Mouse (Mus musculus) lung, adult 2 months (tissue): ENCODE data around the gene Mtrf1. TPM values are rescaled to one million over a fixed set of nuclear protein-coding genes. Genes with fewer than 3 reads are reported as not detected.
A peak's percentile ranks its signal among the peaks of the same experiment; 100 is the strongest.

Source experiments
- DNase-seq: peaks from one replicate; pipeline ENCODE4 v3.0.0; 2022
- H3K4me1 ChIP-seq: fragments of 200-500 bp; 2 replicates; pipeline ENCODE4 v1.6.1; 2011; ENCODE audit warnings: low read length; ENCODE audit not compliant: control insufficient read depth, insufficient read depth
- H3K4me3 ChIP-seq: fragments of 200-500 bp; replicated peaks from 2 replicates; pipeline ENCODE3; 2011; ENCODE audit warnings: low read depth, mild to moderate bottlenecking, control low read depth, low read length; ENCODE audit errors: extremely low read depth
- CTCF ChIP-seq: fragments of 200-500 bp; IDR thresholded peaks from 2 replicates; pipeline ENCODE4 v1.5.1; 2011; ENCODE audit warnings: mild to moderate bottlenecking, low read length, control low read depth; ENCODE audit not compliant: insufficient read depth
- POLR2A ChIP-seq: fragments of 200-500 bp; IDR thresholded peaks from 2 replicates; pipeline ENCODE4 v1.6.1; 2011; ENCODE audit warnings: low read depth, mild to moderate bottlenecking, control low read depth, low read length, borderline replicate concordance; ENCODE audit errors: extremely low read depth
- WGBS: fragments of 180-500 bp; shearing (Covaris S2); methylation state at CpG from one replicate; pipeline ENCODE4 v1.1.7; 2018; 5-methylcytosine and 5-hydroxymethylcytosine counted together
- polyA plus RNA-seq: library from polyadenylated mRNA; depleted of rRNA; stranded (reverse); fragments of >200 nt; gene quantifications from 2 replicates; pipeline ENCODE4 v1.2.3, GENCODE M21; 2012; rRNA removed

Mtrf1 gene
- polyA plus RNA-seq = 0.88 and 2.0 TPM in 2 replicates

GRCm38 (mm10) chr14:79397321-79398122 is at the start of gene Mtrf1:
Gene Mtrf1, plus strand, starts transcription at chr14:79397772.
- 18% methylated on average over 23 of the region's 23 CpGs for WGBS
- Histone ChIP-seq H3K4me1 (no peaks in the 10 kb centered on the region; the same call in 1 of the 2 replicates), H3K4me3 (peak within 1 kb of the TSS; percentile 89)
- peak; percentile 70 for DNase-seq
- TF ChIP-seq POLR2A (peak; percentile 23; the same call in 1 of the 2 replicates), CTCF (no peak)

- 75% methylated on average over 2 of the region's 2 CpGs for WGBS
- H3K4me3 ChIP-seq = no peak overlapping the region
- no peaks in the 10 kb centered on the region for H3K4me1 ChIP-seq
- DNase-seq = no peak
- TF ChIP-seq CTCF = no peak
- no peak for TF ChIP-seq POLR2A
Measured at GRCm38 (mm10) chr14:79358055-79358454, 39.5 kb upstream of the Mtrf1 start.

- no peak for DNase-seq
- TF ChIP-seq POLR2A = no peak
- no peak for TF ChIP-seq CTCF
- H3K4me1 ChIP-seq = no peaks in the 10 kb centered on the region
- H3K4me3 ChIP-seq = no peak overlapping the region
Measured at GRCm38 (mm10) chr14:79377041-79377440, 20.5 kb upstream of the Mtrf1 start.

- no peak overlapping the region for H3K4me3 ChIP-seq
- TF ChIP-seq CTCF = no peak
- no peak for TF ChIP-seq POLR2A
- WGBS = 93% methylated on average over 7 of the region's 7 CpGs
- no peak for DNase-seq
- H3K4me1 ChIP-seq = no peaks in the 10 kb centered on the region
Measured at GRCm38 (mm10) chr14:79383120-79383519, 14.5 kb upstream of the Mtrf1 start.

- 92% methylated on average over 3 of the region's 3 CpGs for WGBS
- peaks cover 8% of the 10 kb centered on the region for H3K4me1 ChIP-seq
- no peak for DNase-seq
- H3K4me3 ChIP-seq = no peak overlapping the region
- TF ChIP-seq CTCF = no peak
- TF ChIP-seq POLR2A = no peak
Measured at GRCm38 (mm10) chr14:79388304-79388703, 9.3 kb upstream of the Mtrf1 start.

- peaks cover 8% of the 10 kb centered on the region for H3K4me1 ChIP-seq
- 0 out of 2 replicates have a peak, but pooled peaks have one; percentile 8 for TF ChIP-seq POLR2A
- no peak for TF ChIP-seq CTCF
- under 1% methylated on average over 16 of the region's 16 CpGs for WGBS
- peak overlapping the region; percentile 98 for H3K4me3 ChIP-seq
- DNase-seq = peak; percentile 23
Measured at GRCm38 (mm10) chr14:79389438-79390264, 7.9 kb upstream of the Mtrf1 start.

GRCm38 (mm10) chr14:79390265-79390926 is 7.2 kb upstream of the Mtrf1 start, which contains the start of gene Naa16:
Gene Naa16, minus strand, starts transcription at chr14:79390778.
- peak; percentile 92 for DNase-seq

GRCm38 (mm10) chr14:79393289-79393688 is 4.3 kb upstream of the Mtrf1 start:
- 26% methylated on average over 1 of the region's 1 CpGs for WGBS
- no peak for TF ChIP-seq POLR2A
- no peak for TF ChIP-seq CTCF
- H3K4me1 ChIP-seq = peaks cover 8% of the 10 kb centered on the region
- no peak for DNase-seq
- H3K4me3 ChIP-seq = no peak overlapping the region

More at GRCm38 (mm10) chr14:79390265-79390926, 7.2 kb upstream of the Mtrf1 start, which contains the start of gene Naa16:
- Histone ChIP-seq H3K4me1 (peaks cover 8% of the 10 kb centered on the region), H3K4me3 (peak within 1 kb of the TSS; percentile 98)
- no peak for TF ChIP-seq CTCF
- peak; percentile 94; the same call in 1 of the 2 replicates for TF ChIP-seq POLR2A
- under 1% methylated on average over 71 of the region's 71 CpGs for WGBS

GRCm38 (mm10) chr14:79394564-79394963 is 3.0 kb upstream of the Mtrf1 start:
- H3K4me1 ChIP-seq = no peaks in the 10 kb centered on the region; the same call in 1 of the 2 replicates
- no peak for TF ChIP-seq POLR2A
- peak; percentile 47 for TF ChIP-seq CTCF
- no peak for DNase-seq
- H3K4me3 ChIP-seq = no peak overlapping the region

GRCm38 (mm10) chr14:79407641-79408040 is 10.1 kb downstream of the Mtrf1 start:
- no peak overlapping the region for H3K4me3 ChIP-seq
- no peak for DNase-seq
- H3K4me1 ChIP-seq = no peaks in the 10 kb centered on the region
- TF ChIP-seq CTCF (no peak), POLR2A (no peak)
- WGBS = 91% methylated on average over 2 of the region's 2 CpGs
